Mouse (Mus musculus) left cerebral cortex, postnatal 14 days (tissue): ENCODE measurements around the gene Rpl4. TPM values are rescaled to one million over a fixed set of nuclear protein-coding genes. Genes with fewer than 3 reads are reported as not detected.
"Not testable (repeated sequence)": the region's sequence is repeated elsewhere in the genome, so short reads cannot be mapped to it uniquely, and the experiment has no call there.

ENCODE experiments used
- DNase-seq, 2 experiments: peaks; one replicate each; pipeline ENCODE4 v3.0.0; 2021 to 2022; ENCODE audit warnings: low spot score in 2 of 2, mixed read lengths in 1 of 2
- intact Hi-C: fragments of 180-260 bp; cut with DNase I; formaldehyde crosslinking; loops from one replicate; pipeline ENCODE4 v1.15.1; 2025
- long read RNA-seq, 2 experiments: library from polyadenylated mRNA; stranded (forward); transcript quantifications; one replicate each; pipeline ENCODE4 v2.0.0; 2021
- total RNA-seq, 2 experiments: library from RNA; stranded (reverse); gene quantifications; 2 replicates each; pipeline ENCODE4 v1.2.3; 2021

Gene Rpl4
- 100 to 1,000 TPM; 484 to 496 TPM for total RNA-seq
- long read RNA-seq, experiment 1, transcript Rpl4-201 (10 exons, 1,538 nt) = major isoform, 354 of 400 reads
- long read RNA-seq, experiment 1, partial matches to known transcripts = 30 of 400 reads
- long read RNA-seq, experiment 1, other reads (novel, unspliced or antisense) = 12 of 400 reads
- long read RNA-seq, experiment 2, transcript Rpl4-201 (10 exons, 1,538 nt) = major isoform, 260 of 278 reads
- long read RNA-seq, experiment 2, partial matches to known transcripts = 8 of 278 reads
- long read RNA-seq, experiment 2, other reads (novel, unspliced or antisense) = 8 of 278 reads

GRCm38 (mm10) chr9:64172816-64173665 is at the start of gene Rpl4, which contains the start of gene Zwilch:
Gene Rpl4 (plus strand): TSS chr9:64173375.
Gene Zwilch (minus strand): TSS chr9:64173104.
- intact Hi-C loops = no loop called here
- peak; percentile 83 to 87 for DNase-seq

GRCm38 (mm10) chr9:64124846-64125245 is 48.3 kb upstream of the Rpl4 start:
- intact Hi-C loops, DNase-seq: not testable (repeated sequence)

DNA sequence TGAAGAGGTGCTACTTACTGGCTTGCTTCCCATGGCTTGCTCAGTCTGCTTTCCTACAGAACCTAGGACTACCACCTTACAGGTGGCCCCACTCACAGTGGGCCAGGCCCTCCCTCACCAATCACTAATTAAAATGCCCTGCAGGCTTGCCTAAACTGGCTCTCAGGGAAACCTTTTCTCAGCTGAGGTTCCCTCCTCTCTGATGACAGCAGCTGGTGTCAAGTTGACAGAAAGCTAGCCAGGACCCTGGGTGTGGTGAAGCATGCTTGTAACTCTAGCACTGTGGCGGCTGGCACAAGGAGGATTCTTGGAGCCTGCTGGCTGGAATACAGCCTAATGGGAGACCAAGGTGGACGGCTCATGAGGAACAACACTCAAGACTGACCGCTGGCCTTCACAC is 47.9 kb upstream of the Rpl4 start:
- no peak for DNase-seq
- intact Hi-C loops = no loop called here

GRCm38 (mm10) chr9:64126121-64126520 is 47.1 kb upstream of the Rpl4 start:
- DNase-seq = no peak
- intact Hi-C loops = no loop called here

- no peak for DNase-seq
- intact Hi-C loops = no loop called here
These were observed 41.6 kb upstream of the Rpl4 start for GRCm38 (mm10) chr9:64131623-64132022.

GRCm38 (mm10) chr9:64138896-64139295 is 34.3 kb upstream of the Rpl4 start:
- intact Hi-C loops = loop anchor here (5.0 kb wide), 1 partner anchor 133 kb away; no protein-coding TSS in a partner anchor
- DNase-seq = peak; percentile 52 to 70

- DNase-seq = no peak
- intact Hi-C loops = loop anchor here (5.0 kb wide), 1 partner anchor 132 kb away; no protein-coding TSS in a partner anchor
These were observed 33.3 kb upstream of the Rpl4 start for GRCm38 (mm10) chr9:64139879-64140278.

GRCm38 (mm10) chr9:64156641-64157040 is 16.5 kb upstream of the Rpl4 start:
- intact Hi-C loops = no loop called here
- no peak for DNase-seq

DNA sequence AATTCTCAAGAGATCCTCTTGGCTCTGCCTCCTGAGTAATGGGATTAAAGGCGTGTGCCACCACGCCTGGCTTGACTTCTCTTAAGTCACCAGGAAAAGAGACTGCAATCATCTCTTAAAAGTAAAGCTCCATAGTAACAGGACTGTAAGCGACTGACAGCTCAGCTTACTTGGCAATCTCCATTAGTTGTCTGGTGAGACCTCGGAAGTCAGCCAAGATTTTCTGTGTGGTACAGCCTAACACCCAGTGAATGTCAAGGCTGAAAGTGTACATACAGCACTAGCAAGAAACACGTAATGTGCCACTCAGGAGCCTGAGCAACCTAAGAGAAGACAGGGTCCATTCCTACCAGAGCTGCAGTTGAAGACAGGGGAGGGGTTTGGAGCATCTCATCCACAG is 12.7 kb upstream of the Rpl4 start:
- intact Hi-C loops = no loop called here
- no peak for DNase-seq

GRCm38 (mm10) chr9:64169967-64170366 is 3.2 kb upstream of the Rpl4 start:
- intact Hi-C loops, DNase-seq: not testable (repeated sequence)

DNA sequence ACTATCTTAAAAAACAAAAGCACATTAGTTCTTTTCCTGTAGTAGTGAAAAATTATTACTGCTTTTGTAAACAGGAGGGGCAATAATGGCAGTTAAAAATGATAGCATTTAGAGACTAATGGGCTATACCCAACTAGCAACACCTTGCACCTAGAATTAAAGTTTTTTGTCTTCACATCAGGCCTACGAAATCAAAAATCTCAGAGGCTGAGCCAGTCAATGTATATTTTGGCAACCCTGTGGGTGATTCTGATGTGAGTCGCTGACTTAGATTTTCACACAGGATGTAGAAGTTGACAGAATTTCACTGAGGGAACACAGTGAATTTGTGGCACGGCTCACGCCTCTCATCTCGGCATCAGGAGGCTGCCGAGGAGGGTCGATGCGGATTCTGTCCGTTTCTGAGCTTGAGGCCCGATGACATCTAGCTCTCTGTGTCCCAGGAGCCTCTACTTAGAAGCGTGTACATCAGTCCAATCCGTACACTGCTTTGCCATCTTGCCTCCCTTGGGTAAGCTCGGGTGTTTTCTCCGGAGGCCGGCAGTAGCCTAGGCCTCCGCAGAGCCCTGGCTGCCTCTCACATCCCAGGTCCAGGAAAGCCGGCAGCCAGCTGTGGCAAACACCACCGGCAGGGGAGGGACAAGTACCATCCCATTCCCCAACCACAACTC is 895 bp upstream of the Rpl4 start:
- DNase-seq = no peak
- intact Hi-C loops = no loop called here

- DNase-seq = no peak
- intact Hi-C loops = no loop called here
These were observed 568 bp downstream of the Rpl4 start for GRCm38 (mm10) chr9:64173666-64174220.

- intact Hi-C loops = no loop called here
- no peak for DNase-seq
These were observed 1.2 kb downstream of the Rpl4 start for GRCm38 (mm10) chr9:64174341-64174740.

DNA sequence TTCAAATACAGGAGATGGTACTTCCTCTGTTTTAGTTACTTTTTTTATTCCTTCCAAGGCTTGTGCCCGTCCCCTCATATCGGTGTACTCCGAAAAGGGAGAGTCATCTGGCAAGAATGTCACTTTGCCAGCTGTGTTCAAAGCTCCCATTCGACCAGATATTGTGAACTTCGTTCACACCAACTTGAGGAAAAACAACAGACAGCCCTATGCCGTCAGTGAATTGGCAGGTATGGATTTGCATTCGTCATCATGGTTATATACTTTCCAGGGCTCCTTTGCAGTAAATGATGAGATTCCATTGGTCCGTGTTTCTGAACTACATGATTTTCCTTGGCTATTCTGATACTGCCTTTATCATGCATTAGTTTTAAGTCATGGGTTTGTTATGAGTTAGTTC is 1.6 kb downstream of the Rpl4 start:
- DNase-seq = no peak
- intact Hi-C loops = no loop called here

GRCm38 (mm10) chr9:64175378-64175777 is 2.2 kb downstream of the Rpl4 start:
- intact Hi-C loops = no loop called here
- no peak for DNase-seq

GRCm38 (mm10) chr9:64178610-64178973 is 5.4 kb downstream of the Rpl4 start:
- peak in 1 of 2 experiments; percentile 31 for DNase-seq
- intact Hi-C loops = loop anchor here (2.0 kb wide), 1 partner anchor 94 kb away; no protein-coding TSS in a partner anchor

DNA sequence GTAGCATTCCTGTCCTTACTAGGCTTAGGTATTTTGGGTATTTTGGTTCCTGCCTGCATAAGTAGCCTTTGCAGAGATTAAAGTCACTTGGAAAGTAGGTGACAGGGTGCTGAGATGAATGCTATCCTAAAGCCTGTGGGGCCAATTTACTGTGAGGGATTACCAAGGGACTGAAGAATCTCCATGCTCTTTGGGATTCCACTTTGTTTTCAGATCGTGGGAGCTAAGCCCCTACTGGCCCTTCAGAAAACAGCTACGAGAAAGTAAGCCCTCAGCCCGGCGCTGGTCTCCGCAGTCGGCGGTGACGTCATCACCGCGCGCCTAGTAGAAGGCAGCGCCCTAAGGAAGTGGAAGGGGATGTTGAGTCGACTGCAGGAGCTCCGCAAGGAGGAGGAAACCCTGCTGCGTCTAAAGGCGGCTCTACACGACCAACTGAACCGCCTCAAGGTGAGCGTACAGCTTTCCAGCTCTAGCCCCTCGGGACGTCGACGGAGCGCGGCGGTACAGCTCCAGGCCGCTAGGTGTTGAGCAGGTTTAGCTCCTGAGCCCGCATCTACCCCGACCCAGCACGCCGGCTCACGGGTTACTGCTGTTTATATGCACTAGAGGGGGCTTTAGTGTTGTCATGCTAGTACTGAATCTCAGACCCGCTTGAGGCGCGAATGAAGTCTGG is 5.9 kb downstream of the Rpl4 start, which contains the start of gene Snapc5:
Snapc5 (plus strand) TSS at position 301 of the 673 bp plus-strand sequence.
- intact Hi-C loops = loop anchor here (1.0 to 2.0 kb wide), 2 partner anchors 74 to 94 kb away; partner anchors contain the start of gene Map2k1

GRCm38 (mm10) chr9:64183295-64183694 is 10.1 kb downstream of the Rpl4 start:
- intact Hi-C loops, DNase-seq: not testable (repeated sequence)

More for the DNA sequence above, 5.9 kb downstream of the Rpl4 start, which contains the start of gene Snapc5:
- peak; percentile 92 to 94 for DNase-seq
